Mouse (Mus musculus) gastrocnemius, adult 8-10 months (tissue): ENCODE data around the gene Ctbp1. TPM values are rescaled to one million over a fixed set of nuclear protein-coding genes. Genes with fewer than 3 reads are reported as not detected.

ENCODE experiments used
- DNase-seq, 2 experiments: peaks; one replicate each; pipeline ENCODE4 v3.0.0; 2022; ENCODE audit warnings: low spot score in 2 of 2
- total RNA-seq, 4 experiments: library from RNA; stranded (reverse); gene quantifications; 2 replicates each; pipeline ENCODE4 v1.2.4; 2022

Ctbp1 gene
- total RNA-seq, 4 experiments from 2014 or later = 241 to 265 (median 251) TPM

GRCm38 (mm10) chr5:33210515-33210914 is 64.3 kb downstream of the Ctbp1 start:
- DNase-seq = no peak

DNA sequence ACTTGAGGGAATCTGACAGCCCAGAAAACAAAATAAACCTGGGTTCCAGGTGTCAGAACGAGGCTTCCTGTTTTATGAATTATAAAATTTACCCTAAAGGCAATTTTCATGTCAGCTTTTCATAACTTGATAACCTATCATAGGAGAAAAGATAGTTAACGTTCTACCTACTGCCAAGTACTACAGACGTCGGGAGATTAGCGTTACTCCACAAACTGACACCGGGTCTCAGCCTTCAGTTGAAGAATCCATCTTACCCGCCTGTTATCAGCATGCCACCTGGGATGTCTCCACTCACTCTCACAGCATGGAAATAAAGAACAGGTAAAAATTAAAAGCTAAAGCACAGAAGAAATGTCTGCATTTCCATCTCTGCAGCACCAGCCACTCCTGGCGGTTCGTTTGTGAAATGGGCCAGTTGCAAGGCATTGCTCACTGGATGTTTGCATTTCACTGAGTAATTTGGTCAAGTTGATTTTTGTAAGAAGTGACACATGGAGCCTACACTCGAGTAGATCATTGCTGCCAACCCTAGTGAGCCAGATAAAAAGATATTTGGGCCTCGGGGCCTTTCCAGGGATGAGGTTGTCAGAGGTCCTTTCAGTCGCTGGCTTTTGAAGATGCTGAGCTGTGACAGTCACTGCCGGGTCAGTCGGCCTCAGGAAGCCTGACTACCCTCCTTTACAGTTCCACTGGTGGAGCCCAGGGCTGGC is 66.1 kb downstream of the Ctbp1 start:
- DNase-seq = no peak

- DNase-seq = no peak
These were observed 67.7 kb downstream of the Ctbp1 start for GRCm38 (mm10) chr5:33207136-33207535.

GRCm38 (mm10) chr5:33206328-33206727 is 68.5 kb downstream of the Ctbp1 start:
- DNase-seq = no peak

GRCm38 (mm10) chr5:33204284-33204683 is 70.5 kb downstream of the Ctbp1 start:
- DNase-seq = no peak

DNA sequence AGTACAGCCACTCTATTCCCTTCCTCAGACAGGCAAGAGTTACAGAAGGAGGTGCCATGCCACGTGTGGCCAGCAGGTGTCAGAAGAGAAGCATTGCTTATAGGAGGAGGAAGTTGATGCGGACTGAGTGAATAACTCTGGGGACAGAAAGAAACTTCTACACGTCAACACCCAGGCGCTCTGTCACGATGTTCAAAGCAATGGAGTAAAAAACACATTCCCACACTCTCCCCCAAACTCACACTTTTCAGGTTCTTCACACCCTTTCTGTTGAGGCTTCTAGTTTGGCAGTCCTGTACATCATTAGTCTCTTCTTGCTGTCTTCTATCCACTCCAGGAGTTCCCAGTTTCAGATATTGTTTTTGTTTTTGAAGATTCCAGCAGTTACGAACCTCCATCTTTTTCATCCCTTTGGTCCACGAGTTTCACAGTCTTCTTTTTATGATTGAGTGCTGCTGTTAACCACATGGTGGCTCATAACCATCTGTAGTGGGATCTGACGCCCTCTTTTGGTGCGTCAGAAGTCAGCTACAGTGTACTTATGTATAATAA is 71.0 kb downstream of the Ctbp1 start:
- peak; percentile 62 to 66 for DNase-seq

DNA sequence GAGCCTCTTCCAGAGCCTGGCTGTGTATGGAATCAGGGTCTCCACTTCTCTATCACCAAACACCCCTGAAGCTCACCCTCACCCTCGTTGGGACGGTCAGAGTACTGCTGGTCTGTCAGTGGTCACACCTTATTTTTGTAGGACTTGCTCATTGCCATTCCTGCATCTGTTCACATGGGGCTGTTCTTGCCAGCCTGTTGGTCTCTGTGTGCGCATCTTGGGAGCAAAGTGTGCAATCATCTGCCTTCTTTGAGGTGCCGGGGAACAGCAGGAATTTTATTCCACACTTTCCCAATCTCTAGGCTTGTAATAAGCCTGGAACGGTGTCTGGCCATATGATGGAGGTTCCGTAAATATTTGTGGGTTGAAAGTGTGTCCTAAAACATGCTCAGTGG is 71.6 kb downstream of the Ctbp1 start:
- no peak for DNase-seq

- DNase-seq = no peak
These were observed 72.2 kb downstream of the Ctbp1 start for GRCm38 (mm10) chr5:33202516-33203170.

- DNase-seq = no peak
These were observed 73.1 kb downstream of the Ctbp1 start for GRCm38 (mm10) chr5:33201697-33202096.

DNA sequence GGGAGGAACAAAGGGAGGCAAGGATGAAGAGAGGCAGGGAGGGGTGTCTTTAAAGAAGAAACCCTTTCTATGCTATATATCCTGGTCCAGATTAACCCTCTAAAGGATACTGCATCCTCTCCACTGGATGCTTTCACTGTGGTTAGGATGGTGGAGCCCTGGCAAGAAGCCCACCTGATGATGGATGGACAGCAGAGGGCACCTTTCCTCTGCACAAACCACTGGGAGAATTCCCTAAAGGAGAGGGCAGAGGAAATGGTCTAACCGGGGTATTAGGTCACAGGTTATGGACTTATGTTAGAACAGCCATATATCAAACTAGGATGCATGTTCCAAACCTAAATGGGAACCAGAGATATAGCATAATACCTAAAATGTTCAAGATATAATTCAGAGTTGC is 74.7 kb downstream of the Ctbp1 start:
- no peak for DNase-seq

Other genes with a start within 250 kb of the Ctbp1 start
- not detected for gene Slc5a1, start 170.8 kb downstream of the Ctbp1 start, total RNA-seq
- 1 to 10 TPM in 2 of 4 experiments, under 1 TPM in 2; 0.67 to 1.1 (median 0.88) TPM for gene Spon2, start 56.5 kb downstream of the Ctbp1 start, total RNA-seq
- gene Maea, start 60.5 kb upstream of the Ctbp1 start, total RNA-seq = 10 to 100 TPM; 60.6 to 66.4 (median 64.5) TPM
- 1 to 10 TPM; 1.6 to 2.4 (median 2.3) TPM for gene Uvssa, start 103.6 kb upstream of the Ctbp1 start, total RNA-seq
- gene Nkx1-1, start 159.0 kb upstream of the Ctbp1 start, total RNA-seq = not detected